Mouse (Mus musculus): ENCODE measurements around the gene Stx6. TPM values are rescaled to one million over a fixed set of nuclear protein-coding genes. Genes with fewer than 3 reads are reported as not detected.

Gene Stx6
- polyA plus RNA-seq, 1 experiment: not detected

DNA sequence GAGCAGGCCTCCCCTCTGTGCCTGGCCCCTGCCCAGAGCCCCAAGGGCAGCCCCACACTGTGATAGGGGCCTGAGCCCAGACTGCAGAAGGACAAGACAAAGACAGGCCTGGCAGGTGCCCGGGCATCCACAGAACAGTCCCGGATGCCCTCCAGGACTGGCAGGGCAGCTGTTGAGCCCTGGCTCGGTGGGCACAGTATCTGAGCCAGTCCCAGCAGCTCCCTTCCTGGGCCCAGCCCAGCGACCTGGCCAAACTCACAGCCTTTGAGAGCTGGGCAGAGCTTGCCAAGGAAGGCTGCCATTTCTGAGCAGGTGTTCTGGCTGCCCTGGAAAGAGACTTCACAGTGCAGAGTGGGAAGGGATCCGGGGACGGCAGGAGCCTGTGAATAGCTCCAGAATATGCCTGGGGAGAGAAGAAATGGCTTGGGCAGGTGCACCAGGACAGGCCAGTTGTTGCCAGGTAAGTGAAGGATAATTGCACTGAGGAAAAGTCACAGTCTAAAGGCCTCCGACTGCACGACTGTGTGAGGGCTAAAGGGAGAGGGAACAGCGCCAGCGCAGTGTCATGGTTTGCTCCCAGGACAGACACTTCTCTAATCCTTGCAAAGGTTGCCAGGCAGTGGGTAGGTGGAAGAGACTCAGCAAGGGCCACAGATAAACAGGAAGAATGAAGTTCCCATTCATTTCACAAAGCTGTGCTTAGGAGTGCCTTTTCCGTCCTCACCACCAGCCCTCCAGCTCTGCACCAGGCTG, 51.7 kb downstream of the Stx6 start:
- Histone ChIP-seq H3K27ac (ENCODE audit: insufficient read depth, low read depth, low read length) (no peak overlapping the region), H3K4me3 (ENCODE audit: insufficient read depth, low read depth, low read length) (no peak overlapping the region), H3K4me1 (ENCODE audit: control insufficient read depth, insufficient read depth, low read length) (peaks cover 51% of the 10 kb centered on the region)
- WGBS: 38% methylated on average over 11 of the region's 11 CpGs
- TF ChIP-seq CTCF (IDR thresholded peaks at IDR 0.05; ENCODE audit: insufficient read depth, low read depth, low read length) (no peak), POLR2A (IDR thresholded peaks at IDR 0.05; ENCODE audit: insufficient read depth, low read depth, low read length) (no peak)

DNA sequence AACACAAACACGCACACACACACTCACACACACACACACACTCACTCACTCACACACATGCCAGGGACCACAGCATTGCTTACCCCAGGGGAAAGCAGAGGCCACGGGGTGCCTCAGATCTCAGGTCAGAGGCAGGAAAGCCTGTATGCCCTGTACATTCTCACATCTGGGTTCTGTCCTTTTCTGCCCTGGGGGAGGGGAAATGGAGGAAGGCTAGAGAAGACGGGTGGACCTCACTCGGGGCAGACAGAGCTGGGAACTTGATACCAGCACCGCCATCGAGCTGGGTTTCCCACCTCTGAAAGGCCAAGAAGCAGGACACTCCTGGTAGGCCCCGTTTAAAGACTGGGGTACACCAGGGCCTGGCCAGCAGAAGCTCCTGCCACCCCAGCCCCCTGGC, 52.5 kb downstream of the Stx6 start:
- TF ChIP-seq POLR2A (IDR thresholded peaks at IDR 0.05; ENCODE audit: insufficient read depth, low read depth, low read length) (no peak), CTCF (IDR thresholded peaks at IDR 0.05; ENCODE audit: insufficient read depth, low read depth, low read length) (no peak)
- no peak overlapping the region for H3K27ac ChIP-seq (ENCODE audit: insufficient read depth, low read depth, low read length)
- H3K4me1 ChIP-seq (ENCODE audit: control insufficient read depth, insufficient read depth, low read length): peaks cover 51% of the 10 kb centered on the region
- WGBS: 74% methylated on average over 7 of the region's 7 CpGs
- no peak overlapping the region for H3K4me3 ChIP-seq (ENCODE audit: insufficient read depth, low read depth, low read length)

DNA sequence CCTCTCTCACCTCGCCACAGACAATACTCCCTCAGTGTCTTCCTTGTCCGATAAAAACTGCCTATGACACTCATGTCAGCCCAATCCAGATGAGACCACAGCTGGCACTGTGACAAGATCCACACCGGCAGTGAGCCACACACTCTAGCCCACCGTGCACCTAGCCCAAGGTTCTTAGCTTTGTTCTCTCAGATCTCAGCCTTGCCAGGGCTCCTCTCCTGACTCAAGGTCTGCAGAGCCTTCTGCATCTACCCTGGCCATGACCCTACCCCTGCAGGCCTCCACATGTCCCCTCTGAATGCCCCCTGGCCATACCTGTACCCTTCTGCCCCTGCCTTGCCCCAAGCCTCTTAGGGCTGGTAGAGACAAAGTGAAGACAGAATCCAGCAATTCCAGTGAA, 53.6 kb downstream of the Stx6 start:
- H3K27ac ChIP-seq (ENCODE audit: insufficient read depth, low read depth, low read length): no peak overlapping the region
- 58% methylated on average over 4 of the region's 4 CpGs for WGBS
- no peak for TF ChIP-seq POLR2A (IDR thresholded peaks at IDR 0.05; ENCODE audit: insufficient read depth, low read depth, low read length)
- TF ChIP-seq CTCF (IDR thresholded peaks at IDR 0.05; ENCODE audit: insufficient read depth, low read depth, low read length): no peak
- peaks cover 56% of the 10 kb centered on the region for H3K4me1 ChIP-seq (ENCODE audit: control insufficient read depth, insufficient read depth, low read length)
- no peak overlapping the region for H3K4me3 ChIP-seq (ENCODE audit: insufficient read depth, low read depth, low read length)

GRCm38 (mm10) chr1:155212493-155212892, 54.0 kb downstream of the Stx6 start:
- WGBS: 30% methylated on average over 6 of the region's 6 CpGs
- Histone ChIP-seq H3K27ac (ENCODE audit: insufficient read depth, low read depth, low read length) (no peak overlapping the region), H3K4me3 (ENCODE audit: insufficient read depth, low read depth, low read length) (no peak overlapping the region), H3K4me1 (ENCODE audit: control insufficient read depth, insufficient read depth, low read length) (peaks cover 56% of the 10 kb centered on the region)
- TF ChIP-seq POLR2A (IDR thresholded peaks at IDR 0.05; ENCODE audit: insufficient read depth, low read depth, low read length) (no peak), CTCF (IDR thresholded peaks at IDR 0.05; ENCODE audit: insufficient read depth, low read depth, low read length) (no peak)

GRCm38 (mm10) chr1:155212936-155213774, 54.6 kb downstream of the Stx6 start:
- Histone ChIP-seq H3K27ac (ENCODE audit: insufficient read depth, low read depth, low read length) (no peak overlapping the region), H3K4me3 (ENCODE audit: insufficient read depth, low read depth, low read length) (no peak overlapping the region), H3K4me1 (ENCODE audit: control insufficient read depth, insufficient read depth, low read length) (peaks cover 60% of the 10 kb centered on the region)
- 38% methylated on average over 18 of the region's 18 CpGs for WGBS
- no peak for TF ChIP-seq POLR2A (IDR thresholded peaks at IDR 0.05; ENCODE audit: insufficient read depth, low read depth, low read length)
- no peak for TF ChIP-seq CTCF (IDR thresholded peaks at IDR 0.05; ENCODE audit: insufficient read depth, low read depth, low read length)

- TF ChIP-seq CTCF (IDR thresholded peaks at IDR 0.05; ENCODE audit: insufficient read depth, low read depth, low read length): no peak
- TF ChIP-seq POLR2A (IDR thresholded peaks at IDR 0.05; ENCODE audit: insufficient read depth, low read depth, low read length): no peak
- WGBS: 79% methylated on average over 7 of the region's 7 CpGs
- H3K27ac ChIP-seq (ENCODE audit: insufficient read depth, low read depth, low read length): no peak overlapping the region
- no peak overlapping the region for H3K4me3 ChIP-seq (ENCODE audit: insufficient read depth, low read depth, low read length)
- peaks cover 60% of the 10 kb centered on the region for H3K4me1 ChIP-seq (ENCODE audit: control insufficient read depth, insufficient read depth, low read length)
Observed at GRCm38 (mm10) chr1:155213912-155214311, 55.4 kb downstream of the Stx6 start.

GRCm38 (mm10) chr1:155215066-155215764, 56.7 kb downstream of the Stx6 start:
- Histone ChIP-seq H3K4me3 (ENCODE audit: insufficient read depth, low read depth, low read length) (no peak overlapping the region), H3K27ac (ENCODE audit: insufficient read depth, low read depth, low read length) (peak overlapping the region; percentile 11; the same call in 1 of the 2 replicates), H3K4me1 (ENCODE audit: control insufficient read depth, insufficient read depth, low read length) (peaks cover 54% of the 10 kb centered on the region)
- TF ChIP-seq CTCF (IDR thresholded peaks at IDR 0.05; ENCODE audit: insufficient read depth, low read depth, low read length): no peak; the same call in 1 of the 2 replicates
- 65% methylated on average over 9 of the region's 9 CpGs for WGBS

DNA sequence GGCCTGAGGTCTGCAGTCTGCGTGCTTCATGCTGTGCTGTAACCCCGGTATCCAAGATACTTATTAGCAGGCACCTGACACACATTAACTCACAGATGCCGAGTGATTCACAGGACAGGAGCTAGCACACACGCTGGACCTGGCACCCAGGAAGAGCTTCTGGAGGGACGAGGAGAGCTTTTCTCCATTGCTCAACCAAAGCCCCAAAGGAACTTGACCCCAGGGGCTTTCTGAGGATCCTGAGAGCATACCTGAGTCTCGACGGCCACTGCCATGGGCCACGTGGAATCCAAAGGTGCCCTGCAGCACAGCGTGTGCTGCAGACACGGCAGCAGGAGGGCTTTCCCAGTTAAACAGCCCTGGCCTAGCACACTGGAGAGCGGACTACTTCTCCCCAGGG, 57.8 kb downstream of the Stx6 start:
- no peak overlapping the region for H3K27ac ChIP-seq (ENCODE audit: insufficient read depth, low read depth, low read length)
- H3K4me1 ChIP-seq (ENCODE audit: control insufficient read depth, insufficient read depth, low read length): peaks cover 52% of the 10 kb centered on the region
- 82% methylated on average over 11 of the region's 11 CpGs for WGBS
- TF ChIP-seq POLR2A (IDR thresholded peaks at IDR 0.05; ENCODE audit: insufficient read depth, low read depth, low read length) (no peak), CTCF (IDR thresholded peaks at IDR 0.05; ENCODE audit: insufficient read depth, low read depth, low read length) (no peak)
- H3K4me3 ChIP-seq (ENCODE audit: insufficient read depth, low read depth, low read length): no peak overlapping the region
